Mouse (Mus musculus): ENCODE results near the gene Elmo3. TPM values are rescaled to one million over a fixed set of nuclear protein-coding genes. Genes with fewer than 3 reads are reported as not detected.

The Elmo3 gene
- 24.2 TPM for polyA plus RNA-seq (2014; fragmentation: Illumina TruSeq; extraction: RNeasy Lipid Tissue Mini Kit (QIAGEN cat#74804); ENCODE audit: low read depth, low replicate concordance)

GRCm38 (mm10) chr8:105305211-105306145 lies at the start of gene Elmo3:
Gene Elmo3, plus strand, starts transcription at chr8:105305601.

GRCm38 (mm10) chr8:105264024-105264982 lies 41.1 kb upstream of the Elmo3 start, which contains the start of the genes Tradd and Fbxl8:
Gene Tradd, minus strand, starts transcription at chr8:105264609.
Gene Fbxl8, plus strand, starts transcription at chr8:105264648.

GRCm38 (mm10) chr8:105269461-105269947 lies 35.9 kb upstream of the Elmo3 start, which contains the start of gene Hsf4:
Gene Hsf4, plus strand, starts transcription at chr8:105269801.

DNA sequence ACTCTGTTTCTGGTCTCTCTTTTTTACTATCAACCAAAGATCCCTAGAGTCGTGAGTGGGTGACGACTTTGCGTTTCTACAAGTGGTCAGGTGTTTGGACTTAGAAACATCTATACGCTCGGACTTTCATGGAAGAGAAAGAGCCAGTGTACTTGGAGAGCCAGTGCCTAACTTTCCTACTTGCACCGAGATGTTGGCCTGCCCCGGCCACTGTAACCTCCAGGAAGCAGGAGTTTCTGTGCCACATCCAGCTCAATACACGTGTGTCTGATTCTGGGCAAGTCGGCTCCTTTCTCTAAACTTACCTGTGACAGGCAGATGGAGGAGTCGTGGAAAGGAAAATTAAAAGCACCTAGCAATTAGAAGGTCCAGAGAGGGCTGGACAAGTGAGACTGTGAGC lies 29.6 kb upstream of the Elmo3 start, which contains the start of gene Nol3:
Nol3 (plus strand) TSS at position 301 of the 400 bp plus-strand sequence.

DNA sequence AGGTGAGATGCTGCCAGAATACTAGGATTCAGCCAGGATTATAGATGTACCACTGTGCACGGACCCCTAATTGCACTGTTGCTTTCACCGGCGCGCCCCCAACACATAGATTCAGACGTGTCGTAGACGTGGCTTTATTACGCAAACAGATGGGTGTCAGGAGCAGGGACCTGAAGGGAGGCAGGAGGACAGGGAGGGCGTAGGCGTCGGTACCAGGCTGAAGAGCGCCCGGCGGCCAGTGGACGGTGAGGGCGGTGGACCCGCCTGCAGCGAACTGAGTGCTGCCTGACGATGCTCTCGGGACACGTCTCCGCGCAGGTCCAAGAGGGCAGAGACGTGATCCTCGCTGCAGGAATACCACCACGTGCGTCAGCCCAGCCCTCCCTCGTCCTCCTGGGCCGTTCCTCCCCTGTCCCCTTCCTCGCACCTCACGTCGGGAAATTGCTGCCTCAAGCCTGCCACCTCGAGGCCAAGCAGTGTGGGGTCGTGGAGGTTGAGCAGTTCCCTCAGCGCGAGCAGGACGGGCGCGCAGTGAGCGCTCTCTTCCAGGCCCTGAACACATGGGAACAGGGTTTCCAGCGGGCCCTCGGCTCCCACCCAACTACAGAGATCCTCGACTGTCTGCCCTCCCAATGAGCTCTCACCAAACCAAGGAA lies 15.5 kb upstream of the Elmo3 start, which contains the start of gene 4931428F04Rik:
4931428F04Rik (minus strand) TSS at position 60 of the 656 bp plus-strand sequence.

GRCm38 (mm10) chr8:105295895-105296573 lies 9.4 kb upstream of the Elmo3 start, which contains the start of gene Exoc3l:
Gene Exoc3l, minus strand, starts transcription at chr8:105296101.

DNA sequence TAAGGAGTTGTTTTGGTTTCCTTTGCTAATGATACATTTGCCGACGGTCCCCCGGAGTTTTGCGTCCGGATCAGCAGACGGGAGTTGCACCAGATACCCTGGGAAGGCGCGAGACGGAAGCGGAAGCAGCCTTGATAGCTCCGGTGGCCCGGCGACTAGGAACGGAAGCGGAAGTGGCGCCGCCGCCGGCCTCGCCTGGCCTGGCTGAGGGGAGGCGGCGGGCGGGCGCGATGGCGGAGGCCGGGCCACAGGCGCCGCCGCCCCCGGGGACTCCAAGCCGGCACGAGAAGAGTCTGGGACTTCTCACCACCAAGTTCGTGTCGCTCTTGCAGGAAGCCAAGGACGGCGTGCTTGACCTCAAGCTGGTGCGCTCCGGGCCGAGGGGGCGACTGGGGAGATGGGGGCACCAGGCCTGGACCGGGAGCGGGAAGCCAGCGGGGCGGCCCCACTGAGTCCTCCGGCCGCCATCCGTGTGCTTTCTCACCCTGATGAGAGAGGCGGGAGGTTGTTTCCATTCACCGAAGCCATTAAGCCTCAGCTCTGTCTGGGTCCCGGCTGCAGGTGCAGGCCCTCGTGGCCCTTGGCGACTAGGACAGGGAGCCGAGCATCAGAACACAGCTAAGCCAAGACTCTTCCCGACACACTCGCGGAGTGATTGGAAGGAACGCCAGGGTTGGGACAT lies 7.7 kb upstream of the Elmo3 start, which contains the start of gene E2f4:
E2f4 (plus strand) TSS at position 153 of the 682 bp plus-strand sequence.

GRCm38 (mm10) chr8:105326141-105326672 lies 20.8 kb downstream of the Elmo3 start, which contains the start of the genes Lrrc29 and Tmem208:
Gene Lrrc29, minus strand, starts transcription at chr8:105326278.
Gene Tmem208, plus strand, starts transcription at chr8:105326354.

GRCm38 (mm10) chr8:105347428-105348221 lies 42.2 kb downstream of the Elmo3 start, which contains the start of gene Fhod1:
Gene Fhod1, minus strand, starts transcription at chr8:105347953.

GRCm38 (mm10) chr8:105348450-105349095 lies 43.2 kb downstream of the Elmo3 start, which contains the start of gene Slc9a5:
Gene Slc9a5, plus strand, starts transcription at chr8:105348843.

Other genes with a start within 250 kb of the Elmo3 start
- not detected for gene Ces3b, start 221.8 kb upstream of the Elmo3 start, polyA plus RNA-seq (2014; fragmentation: Illumina TruSeq; extraction: RNeasy Lipid Tissue Mini Kit (QIAGEN cat#74804); ENCODE audit: low read depth, low replicate concordance)
- not detected for gene Ces4a, start 173.8 kb upstream of the Elmo3 start, polyA plus RNA-seq (2014; fragmentation: Illumina TruSeq; extraction: RNeasy Lipid Tissue Mini Kit (QIAGEN cat#74804); ENCODE audit: low read depth, low replicate concordance)
- 37.2 TPM for gene Cbfb, start 134.9 kb upstream of the Elmo3 start, polyA plus RNA-seq (2014; fragmentation: Illumina TruSeq; extraction: RNeasy Lipid Tissue Mini Kit (QIAGEN cat#74804); ENCODE audit: low read depth, low replicate concordance)
- gene D230025D16Rik, start 80.5 kb upstream of the Elmo3 start, polyA plus RNA-seq (2014; fragmentation: Illumina TruSeq; extraction: RNeasy Lipid Tissue Mini Kit (QIAGEN cat#74804); ENCODE audit: low read depth, low replicate concordance), result 21.0 TPM
- gene B3gnt9, start 50.4 kb upstream of the Elmo3 start, polyA plus RNA-seq (2014; fragmentation: Illumina TruSeq; extraction: RNeasy Lipid Tissue Mini Kit (QIAGEN cat#74804); ENCODE audit: low read depth, low replicate concordance), result 7.4 TPM
- gene Tradd, start 41.0 kb upstream of the Elmo3 start, polyA plus RNA-seq (2014; fragmentation: Illumina TruSeq; extraction: RNeasy Lipid Tissue Mini Kit (QIAGEN cat#74804); ENCODE audit: low read depth, low replicate concordance), result 11.6 TPM
- 2.6 TPM for gene Fbxl8, start 41.0 kb upstream of the Elmo3 start, polyA plus RNA-seq (2014; fragmentation: Illumina TruSeq; extraction: RNeasy Lipid Tissue Mini Kit (QIAGEN cat#74804); ENCODE audit: low read depth, low replicate concordance)
- gene Hsf4, start 35.8 kb upstream of the Elmo3 start, polyA plus RNA-seq (2014; fragmentation: Illumina TruSeq; extraction: RNeasy Lipid Tissue Mini Kit (QIAGEN cat#74804); ENCODE audit: low read depth, low replicate concordance), result 0.88 TPM
- 6.8 TPM for gene Nol3, start 29.5 kb upstream of the Elmo3 start, polyA plus RNA-seq (2014; fragmentation: Illumina TruSeq; extraction: RNeasy Lipid Tissue Mini Kit (QIAGEN cat#74804); ENCODE audit: low read depth, low replicate concordance)
- 4.7 TPM for gene 4931428F04Rik, start 15.7 kb upstream of the Elmo3 start, polyA plus RNA-seq (2014; fragmentation: Illumina TruSeq; extraction: RNeasy Lipid Tissue Mini Kit (QIAGEN cat#74804); ENCODE audit: low read depth, low replicate concordance)
- gene Exoc3l, start 9.5 kb upstream of the Elmo3 start, polyA plus RNA-seq (2014; fragmentation: Illumina TruSeq; extraction: RNeasy Lipid Tissue Mini Kit (QIAGEN cat#74804); ENCODE audit: low read depth, low replicate concordance), result 3.1 TPM
- gene E2f4, start 7.9 kb upstream of the Elmo3 start, polyA plus RNA-seq (2014; fragmentation: Illumina TruSeq; extraction: RNeasy Lipid Tissue Mini Kit (QIAGEN cat#74804); ENCODE audit: low read depth, low replicate concordance), result 37.2 TPM
- gene Lrrc29, start 20.7 kb downstream of the Elmo3 start, polyA plus RNA-seq (2014; fragmentation: Illumina TruSeq; extraction: RNeasy Lipid Tissue Mini Kit (QIAGEN cat#74804); ENCODE audit: low read depth, low replicate concordance), result 5.2 TPM
- 61.4 TPM for gene Tmem208, start 20.8 kb downstream of the Elmo3 start, polyA plus RNA-seq (2014; fragmentation: Illumina TruSeq; extraction: RNeasy Lipid Tissue Mini Kit (QIAGEN cat#74804); ENCODE audit: low read depth, low replicate concordance)
- 11.4 TPM for gene Fhod1, start 42.4 kb downstream of the Elmo3 start, polyA plus RNA-seq (2014; fragmentation: Illumina TruSeq; extraction: RNeasy Lipid Tissue Mini Kit (QIAGEN cat#74804); ENCODE audit: low read depth, low replicate concordance)
- 2.4 TPM for gene Slc9a5, start 43.2 kb downstream of the Elmo3 start, polyA plus RNA-seq (2014; fragmentation: Illumina TruSeq; extraction: RNeasy Lipid Tissue Mini Kit (QIAGEN cat#74804); ENCODE audit: low read depth, low replicate concordance)
- gene Plekhg4, start 67.7 kb downstream of the Elmo3 start, polyA plus RNA-seq (2014; fragmentation: Illumina TruSeq; extraction: RNeasy Lipid Tissue Mini Kit (QIAGEN cat#74804); ENCODE audit: low read depth, low replicate concordance), result 1.0 TPM
- gene Kctd19, start 107.9 kb downstream of the Elmo3 start, polyA plus RNA-seq (2014; fragmentation: Illumina TruSeq; extraction: RNeasy Lipid Tissue Mini Kit (QIAGEN cat#74804); ENCODE audit: low read depth, low replicate concordance), result 4.8 TPM
- 5.2 TPM for gene Lrrc36, start 108.0 kb downstream of the Elmo3 start, polyA plus RNA-seq (2014; fragmentation: Illumina TruSeq; extraction: RNeasy Lipid Tissue Mini Kit (QIAGEN cat#74804); ENCODE audit: low read depth, low replicate concordance)
- gene Tppp3, start 165.9 kb downstream of the Elmo3 start, polyA plus RNA-seq (2014; fragmentation: Illumina TruSeq; extraction: RNeasy Lipid Tissue Mini Kit (QIAGEN cat#74804); ENCODE audit: low read depth, low replicate concordance), result 75.1 TPM
- 32.3 TPM for gene Zdhhc1, start 191.3 kb downstream of the Elmo3 start, polyA plus RNA-seq (2014; fragmentation: Illumina TruSeq; extraction: RNeasy Lipid Tissue Mini Kit (QIAGEN cat#74804); ENCODE audit: low read depth, low replicate concordance)
- gene Hsd11b2, start 213.2 kb downstream of the Elmo3 start, polyA plus RNA-seq (2014; fragmentation: Illumina TruSeq; extraction: RNeasy Lipid Tissue Mini Kit (QIAGEN cat#74804); ENCODE audit: low read depth, low replicate concordance), result 1.1 TPM